Mouse (Mus musculus): ENCODE measurements around the gene 2010111I01Rik. TPM values are rescaled to one million over a fixed set of nuclear protein-coding genes. Genes with fewer than 3 reads are reported as not detected.

The 2010111I01Rik gene
- polyA plus RNA-seq, 1 experiment from 2014 or later: 144 TPM

GRCm38 (mm10) chr13:63038415-63038814 lies 73.7 kb downstream of the 2010111I01Rik start:
- WGBS: 80% methylated on average over 2 of the region's 2 CpGs
- Histone ChIP-seq H3K4me2 (ENCODE audit: low read depth, low read length) (no peak overlapping the region), H3K4me3 (ENCODE audit: low read depth, low read length) (no peak overlapping the region), H3K4me1 (ENCODE audit: control insufficient read depth, insufficient read depth, low read length) (peaks cover 13% of the 10 kb centered on the region), H3K27me3 (replicated peaks; ENCODE audit: control insufficient read depth, insufficient read depth, low read length) (no peaks in the 10 kb centered on the region), H3K9me3 (ENCODE audit: control insufficient read depth, low read length) (no peaks in the 10 kb centered on the region), H3K9ac (ENCODE audit: low read depth, low read length) (no peak overlapping the region), H3K36me3 (ENCODE audit: control insufficient read depth, insufficient read depth, low read length) (no peaks in the 10 kb centered on the region), H3K27ac (replicated peaks; ENCODE audit: low read depth, low read length) (no peak overlapping the region)
- ATAC-seq (ENCODE audit: low read depth): no peak
- DNase-seq (ENCODE audit: low spot score): no peak

GRCm38 (mm10) chr13:63038871-63039270 lies 74.2 kb downstream of the 2010111I01Rik start:
- WGBS: 48% methylated on average over 1 of the region's 1 CpGs

GRCm38 (mm10) chr13:63039326-63039725 lies 74.6 kb downstream of the 2010111I01Rik start:
- Histone ChIP-seq H3K4me2 (ENCODE audit: low read depth, low read length) (no peak overlapping the region), H3K36me3 (ENCODE audit: control insufficient read depth, insufficient read depth, low read length) (no peaks in the 10 kb centered on the region), H3K4me3 (ENCODE audit: low read depth, low read length) (no peak overlapping the region), H3K27ac (replicated peaks; ENCODE audit: low read depth, low read length) (no peak overlapping the region), H3K27me3 (replicated peaks; ENCODE audit: control insufficient read depth, insufficient read depth, low read length) (no peaks in the 10 kb centered on the region), H3K9me3 (ENCODE audit: control insufficient read depth, low read length) (no peaks in the 10 kb centered on the region), H3K4me1 (ENCODE audit: control insufficient read depth, insufficient read depth, low read length) (peaks cover 13% of the 10 kb centered on the region), H3K9ac (ENCODE audit: low read depth, low read length) (no peak overlapping the region)
- peak; percentile 40 for DNase-seq (ENCODE audit: low spot score)
- ATAC-seq (ENCODE audit: low read depth): no peak
- 30% methylated on average over 6 of the region's 6 CpGs for WGBS

More at GRCm38 (mm10) chr13:63038871-63039270, 74.2 kb downstream of the 2010111I01Rik start:
- Histone ChIP-seq H3K9me3 (ENCODE audit: control insufficient read depth, low read length) (no peaks in the 10 kb centered on the region), H3K36me3 (ENCODE audit: control insufficient read depth, insufficient read depth, low read length) (no peaks in the 10 kb centered on the region), H3K27ac (replicated peaks; ENCODE audit: low read depth, low read length) (peak overlapping the region; percentile 33; the same call in 1 of the 2 replicates), H3K4me1 (ENCODE audit: control insufficient read depth, insufficient read depth, low read length) (peaks cover 13% of the 10 kb centered on the region), H3K4me2 (ENCODE audit: low read depth, low read length) (no peak overlapping the region), H3K4me3 (ENCODE audit: low read depth, low read length) (no peak overlapping the region), H3K9ac (ENCODE audit: low read depth, low read length) (no peak overlapping the region), H3K27me3 (replicated peaks; ENCODE audit: control insufficient read depth, insufficient read depth, low read length) (no peaks in the 10 kb centered on the region)
- ATAC-seq (ENCODE audit: low read depth): no peak
- DNase-seq (ENCODE audit: low spot score): no peak

GRCm38 (mm10) chr13:63039848-63040247 lies 75.2 kb downstream of the 2010111I01Rik start:
- WGBS: 74% methylated on average over 2 of the region's 2 CpGs
- ATAC-seq (ENCODE audit: low read depth): no peak
- Histone ChIP-seq H3K4me1 (ENCODE audit: control insufficient read depth, insufficient read depth, low read length) (peaks cover 10% of the 10 kb centered on the region), H3K9me3 (ENCODE audit: control insufficient read depth, low read length) (no peaks in the 10 kb centered on the region), H3K27me3 (replicated peaks; ENCODE audit: control insufficient read depth, insufficient read depth, low read length) (no peaks in the 10 kb centered on the region), H3K9ac (ENCODE audit: low read depth, low read length) (no peak overlapping the region), H3K4me2 (ENCODE audit: low read depth, low read length) (no peak overlapping the region), H3K4me3 (ENCODE audit: low read depth, low read length) (no peak overlapping the region), H3K36me3 (ENCODE audit: control insufficient read depth, insufficient read depth, low read length) (no peaks in the 10 kb centered on the region), H3K27ac (replicated peaks; ENCODE audit: low read depth, low read length) (no peak overlapping the region)
- no peak for DNase-seq (ENCODE audit: low spot score)

- H3K4me2 ChIP-seq (ENCODE audit: low read depth, low read length): no peak overlapping the region
- no peak overlapping the region for H3K4me3 ChIP-seq (ENCODE audit: low read depth, low read length)
- H3K27me3 ChIP-seq (replicated peaks; ENCODE audit: control insufficient read depth, insufficient read depth, low read length): no peaks in the 10 kb centered on the region
- H3K9me3 ChIP-seq (ENCODE audit: control insufficient read depth, low read length): peaks cover 6% of the 10 kb centered on the region; the same call in 1 of the 2 replicates
- H3K9ac ChIP-seq (ENCODE audit: low read depth, low read length): no peak overlapping the region
- DNase-seq (ENCODE audit: low spot score): no peak
- WGBS: 84% methylated on average over 2 of the region's 2 CpGs
- H3K4me1 ChIP-seq (ENCODE audit: control insufficient read depth, insufficient read depth, low read length): peaks cover 4% of the 10 kb centered on the region; the same call in 1 of the 2 replicates
- no peak for ATAC-seq (ENCODE audit: low read depth)
- H3K36me3 ChIP-seq (ENCODE audit: control insufficient read depth, insufficient read depth, low read length): no peaks in the 10 kb centered on the region
- H3K27ac ChIP-seq (replicated peaks; ENCODE audit: low read depth, low read length): no peak overlapping the region
Measured at GRCm38 (mm10) chr13:63045504-63046205, 81.0 kb downstream of the 2010111I01Rik start.

- no peaks in the 10 kb centered on the region for H3K27me3 ChIP-seq (replicated peaks; ENCODE audit: control insufficient read depth, insufficient read depth, low read length)
- H3K27ac ChIP-seq (replicated peaks; ENCODE audit: low read depth, low read length): no peak overlapping the region
- WGBS: 45% methylated on average over 7 of the region's 7 CpGs
- DNase-seq (ENCODE audit: low spot score) (peak; percentile 87), ATAC-seq (ENCODE audit: low read depth) (peak; percentile 94)
- H3K4me2 ChIP-seq (ENCODE audit: low read depth, low read length): no peak overlapping the region
- H3K36me3 ChIP-seq (ENCODE audit: control insufficient read depth, insufficient read depth, low read length): no peaks in the 10 kb centered on the region
- peaks cover 6% of the 10 kb centered on the region; the same call in 1 of the 2 replicates for H3K9me3 ChIP-seq (ENCODE audit: control insufficient read depth, low read length)
- H3K4me1 ChIP-seq (ENCODE audit: control insufficient read depth, insufficient read depth, low read length): peaks cover 4% of the 10 kb centered on the region; the same call in 1 of the 2 replicates
- H3K4me3 ChIP-seq (ENCODE audit: low read depth, low read length): no peak overlapping the region
- H3K9ac ChIP-seq (ENCODE audit: low read depth, low read length): no peak overlapping the region
Measured at GRCm38 (mm10) chr13:63046206-63047020, 81.7 kb downstream of the 2010111I01Rik start.

GRCm38 (mm10) chr13:63063706-63064105 lies 99.0 kb downstream of the 2010111I01Rik start:
- DNase-seq (ENCODE audit: low spot score) (no peak), ATAC-seq (ENCODE audit: low read depth) (no peak)
- Histone ChIP-seq H3K4me1 (ENCODE audit: control insufficient read depth, insufficient read depth, low read length) (peaks cover 3% of the 10 kb centered on the region; the same call in 1 of the 2 replicates), H3K27ac (replicated peaks; ENCODE audit: low read depth, low read length) (no peak overlapping the region), H3K27me3 (replicated peaks; ENCODE audit: control insufficient read depth, insufficient read depth, low read length) (no peaks in the 10 kb centered on the region), H3K9me3 (ENCODE audit: control insufficient read depth, low read length) (no peaks in the 10 kb centered on the region), H3K4me3 (ENCODE audit: low read depth, low read length) (no peak overlapping the region), H3K36me3 (ENCODE audit: control insufficient read depth, insufficient read depth, low read length) (no peaks in the 10 kb centered on the region), H3K9ac (ENCODE audit: low read depth, low read length) (no peak overlapping the region), H3K4me2 (ENCODE audit: low read depth, low read length) (no peak overlapping the region)
- 92% methylated on average over 1 of the region's 1 CpGs for WGBS

- H3K36me3 ChIP-seq (ENCODE audit: control insufficient read depth, insufficient read depth, low read length): no peaks in the 10 kb centered on the region
- no peak overlapping the region for H3K9ac ChIP-seq (ENCODE audit: low read depth, low read length)
- H3K9me3 ChIP-seq (ENCODE audit: control insufficient read depth, low read length): no peaks in the 10 kb centered on the region
- no peak for ATAC-seq (ENCODE audit: low read depth)
- H3K27me3 ChIP-seq (replicated peaks; ENCODE audit: control insufficient read depth, insufficient read depth, low read length): no peaks in the 10 kb centered on the region
- 64% methylated on average over 1 of the region's 1 CpGs for WGBS
- no peak overlapping the region for H3K27ac ChIP-seq (replicated peaks; ENCODE audit: low read depth, low read length)
- no peak for DNase-seq (ENCODE audit: low spot score)
- no peak overlapping the region for H3K4me2 ChIP-seq (ENCODE audit: low read depth, low read length)
- H3K4me1 ChIP-seq (ENCODE audit: control insufficient read depth, insufficient read depth, low read length): peaks cover 3% of the 10 kb centered on the region; the same call in 1 of the 2 replicates
- no peak overlapping the region for H3K4me3 ChIP-seq (ENCODE audit: low read depth, low read length)
Measured at GRCm38 (mm10) chr13:63066607-63067006, 101.9 kb downstream of the 2010111I01Rik start.

Data from embryonic facial prominence, embryonic 14.5 days (tissue).